Mouse (Mus musculus): Measurements from ENCODE around the gene Lix1l.

DNA sequence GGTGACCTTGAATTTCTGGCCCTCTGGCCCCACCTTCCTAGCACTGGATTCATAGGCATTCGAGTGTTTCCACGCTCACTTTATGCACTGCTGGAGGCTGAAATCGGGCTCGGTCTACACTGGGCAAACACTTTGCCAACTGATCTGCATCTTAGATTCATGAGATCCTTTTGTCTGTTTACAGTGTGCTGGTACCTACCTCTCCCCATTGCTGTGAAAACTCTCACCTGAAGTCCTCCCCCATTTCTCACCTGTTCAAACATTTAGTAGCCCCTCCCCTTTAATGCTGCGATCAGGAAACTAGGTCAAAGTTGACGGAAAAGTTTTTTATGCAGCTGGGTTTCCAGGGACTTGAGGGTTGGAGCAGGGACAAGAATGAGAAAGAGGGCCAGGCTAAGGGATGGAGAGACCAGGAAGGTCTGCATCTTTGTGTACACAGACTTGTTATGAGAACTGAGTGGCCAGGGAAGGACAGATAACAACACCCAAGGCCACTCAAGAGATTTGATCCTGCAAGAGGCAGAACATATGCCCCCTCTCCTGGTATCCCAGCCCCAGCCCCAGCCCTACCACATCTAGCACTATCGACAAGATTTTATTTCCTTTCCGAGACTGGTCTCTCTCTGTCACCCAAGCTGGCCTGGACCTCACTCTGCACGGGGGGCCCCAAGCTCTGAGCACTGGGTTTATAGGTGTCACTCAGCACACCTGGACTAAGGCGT lies 36.9 kb upstream of the Lix1l start:
- TF ChIP-seq POLR2A (IDR thresholded peaks at IDR 0.05; ENCODE audit: control insufficient read depth, extremely low read depth, insufficient read depth, low read length, poor library complexity) (no peak), CTCF (IDR thresholded peaks at IDR 0.05; ENCODE audit: borderline replicate concordance, control insufficient read depth, extremely low read depth, insufficient read depth, low read length, poor library complexity) (no peak)
